Mouse (Mus musculus) central nervous system, embryonic 18 days (tissue): ENCODE results near the gene Rab27a. TPM values are rescaled to one million over a fixed set of nuclear protein-coding genes. Genes with fewer than 3 reads are reported as not detected.

Source experiments
- polyA plus RNA-seq: library from polyadenylated mRNA; depleted of rRNA; stranded (reverse); fragments of >200 nt; gene quantifications from 2 replicates; pipeline ENCODE4 v1.2.3, GENCODE M21; 2012; rRNA removed

Rab27a gene
- 2.4 and 2.6 TPM in 2 replicates for polyA plus RNA-seq

DNA sequence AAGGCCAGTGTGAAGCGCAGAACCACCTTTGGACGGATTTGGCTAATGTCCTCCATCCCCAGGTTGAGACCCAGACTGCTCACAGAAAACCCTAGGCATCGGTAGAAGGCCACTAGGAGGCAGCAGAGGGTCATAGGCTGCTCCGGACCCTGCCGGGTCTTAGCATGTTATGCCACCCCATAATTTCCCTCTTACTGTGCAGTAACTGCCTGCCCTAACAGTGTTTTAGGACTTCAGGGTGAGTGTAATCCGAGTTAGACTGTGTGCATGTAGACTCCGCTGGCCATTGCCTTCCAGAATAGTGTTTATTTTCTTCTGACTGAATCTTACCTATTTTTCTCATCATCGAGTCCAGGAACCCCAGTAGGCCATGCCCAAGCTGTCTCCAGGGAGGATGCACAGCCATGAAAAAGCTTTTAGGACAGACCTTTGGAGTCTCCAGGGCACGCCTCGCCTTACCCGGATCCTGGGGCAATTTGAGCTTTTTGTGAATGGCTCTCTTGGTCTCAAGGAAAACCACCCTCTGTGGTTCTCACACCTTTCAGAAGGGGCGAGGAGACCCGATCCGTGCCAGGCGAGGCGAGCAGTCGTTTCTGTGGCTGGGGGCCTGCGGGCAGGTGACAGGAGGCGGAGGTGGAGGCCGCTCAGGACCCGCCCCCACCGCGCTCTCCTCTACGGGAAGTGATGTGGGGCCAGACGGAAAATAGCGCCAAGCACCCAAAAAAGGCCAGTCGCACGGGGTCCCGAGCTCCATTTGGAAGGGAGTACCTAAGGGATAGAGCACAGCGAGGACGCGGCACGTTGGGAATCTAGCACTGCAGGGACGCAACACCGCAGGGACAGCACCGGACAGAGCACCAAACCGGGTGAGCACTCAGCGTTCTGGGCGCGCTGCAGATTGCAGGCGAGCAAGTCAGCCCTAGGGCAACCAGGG, at the start of gene Rab27a:
Rab27a (plus strand) TSS at position 709 of the 934 bp plus-strand sequence.

DNA sequence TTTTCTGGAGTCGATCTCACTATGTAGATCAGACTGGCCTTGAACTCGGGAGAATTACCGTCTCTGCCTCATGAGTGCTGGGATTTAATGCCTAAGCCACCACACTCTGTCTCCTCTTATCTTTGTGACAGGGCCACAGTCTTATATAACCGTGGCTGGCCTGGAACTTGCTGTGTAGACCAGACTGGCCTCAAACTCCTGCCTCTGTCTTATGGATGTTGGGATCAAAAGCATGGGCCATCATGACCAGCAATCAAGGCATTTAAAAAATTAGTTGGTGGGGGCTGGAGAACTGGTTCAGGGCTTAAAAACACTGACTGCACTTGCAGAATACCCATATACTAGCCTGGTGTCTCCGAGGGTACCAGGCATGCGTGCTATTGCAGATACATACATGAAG, 4.6 kb upstream of the Rab27a start, which contains the start of gene Pigb:
Pigb (minus strand) TSS at position 299 of the 400 bp plus-strand sequence.

DNA sequence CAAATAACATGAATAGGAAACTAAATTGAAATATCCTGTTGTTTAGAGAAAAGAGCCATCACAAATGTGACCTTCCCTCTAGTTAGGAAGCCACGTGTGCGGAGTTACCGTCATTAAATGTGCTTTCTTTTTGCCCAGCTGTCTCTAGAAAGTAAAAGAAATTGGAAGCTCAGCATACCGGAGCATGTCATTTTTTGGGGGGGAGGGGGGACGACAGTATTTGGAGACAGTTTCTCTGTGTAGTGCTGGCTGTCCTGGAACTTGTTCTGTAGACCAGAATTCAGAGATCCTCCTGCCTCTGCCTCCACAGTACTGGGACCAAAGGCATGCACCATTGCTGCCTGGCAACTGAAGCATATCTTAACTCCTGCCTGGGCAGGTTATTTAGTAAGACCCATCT, 56.9 kb downstream of the Rab27a start, which contains the start of gene Khdc3:
Khdc3 (plus strand) TSS at position 301 of the 400 bp plus-strand sequence.

DNA sequence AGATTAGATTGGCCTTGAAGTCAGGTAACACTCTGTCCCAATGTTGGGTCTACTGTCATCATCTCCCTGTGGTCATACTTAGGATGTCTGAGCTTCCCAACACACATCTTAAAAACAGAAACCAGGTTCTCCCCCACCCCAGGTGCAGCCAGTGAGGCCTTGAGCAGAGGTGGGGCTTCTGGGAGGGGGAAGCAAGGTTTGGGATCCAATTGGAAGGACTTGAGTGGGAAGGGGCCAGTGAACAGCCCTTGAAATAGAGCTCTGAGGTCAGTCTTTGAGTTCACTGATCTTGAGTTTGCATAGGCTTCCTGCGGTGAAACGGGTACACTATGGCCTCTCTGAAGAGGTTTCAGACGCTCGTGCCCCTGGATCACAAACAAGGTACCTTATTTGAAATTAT, 57.5 kb downstream of the Rab27a start, which contains the start of gene Gm20509:
Gm20509 (plus strand) TSS at position 290 of the 400 bp plus-strand sequence.

DNA sequence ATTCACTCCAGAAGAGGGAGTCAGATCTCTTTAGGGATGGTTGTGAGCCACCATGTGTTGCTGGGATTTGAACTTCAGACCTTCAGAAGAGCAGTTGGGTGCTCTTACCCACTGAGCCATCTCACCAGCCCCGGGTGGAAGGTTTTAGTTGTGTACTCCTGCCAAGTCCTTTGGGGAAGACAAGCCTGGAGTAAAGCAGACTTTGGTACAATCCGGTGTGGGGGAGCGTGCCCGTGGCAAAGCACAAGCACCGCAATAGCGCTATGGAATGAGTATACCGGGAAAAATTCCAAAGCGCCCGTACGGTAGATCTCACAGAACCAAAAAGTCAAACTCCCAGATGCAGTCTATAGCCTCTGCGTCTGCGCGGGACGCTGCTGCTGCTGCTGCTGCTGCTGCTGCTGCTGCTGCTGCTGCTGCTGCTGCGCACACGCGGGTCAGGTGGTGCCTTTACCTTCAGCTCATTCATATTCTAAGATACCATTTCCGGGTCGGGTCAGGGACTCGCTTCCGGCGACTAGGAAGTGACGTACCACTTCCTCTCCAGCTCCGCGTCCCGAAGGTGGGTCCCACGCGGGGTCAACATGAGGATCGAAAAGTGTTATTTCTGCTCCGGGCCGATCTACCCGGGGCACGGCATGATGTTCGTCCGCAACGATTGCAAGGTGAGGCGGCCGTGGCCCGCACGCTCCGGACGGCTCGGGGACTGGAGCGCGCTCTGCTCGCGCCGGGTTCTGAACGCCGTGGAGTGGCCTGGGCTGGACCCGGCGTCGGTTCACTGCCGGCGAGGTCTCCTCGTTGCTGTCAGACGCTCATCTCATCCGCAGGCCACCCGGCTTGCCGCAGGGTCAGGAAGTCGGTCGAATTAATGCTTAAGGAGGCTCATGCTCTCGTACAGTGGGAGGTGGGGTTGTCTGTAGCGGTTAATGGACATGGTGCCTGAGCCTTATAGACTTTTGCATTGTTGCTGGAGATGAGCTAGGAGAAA, 68.6 kb downstream of the Rab27a start, which contains the start of gene Rsl24d1:
Rsl24d1 (plus strand) TSS at position 508 of the 988 bp plus-strand sequence.

Other genes starting within 250 kb of the Rab27a start
- gene Prtg, start 238.0 kb upstream of the Rab27a start, polyA plus RNA-seq, result 0.32 and 0.55 TPM in 2 replicates
- 15.1 and 16.1 TPM in 2 replicates for gene Pygo1, start 119.2 kb upstream of the Rab27a start, polyA plus RNA-seq
- 2.3 and 2.7 TPM in 2 replicates for gene Dyx1c1, start 86.1 kb upstream of the Rab27a start, polyA plus RNA-seq
- 0.04 TPM in 1 of 2 replicates, not detected in the other for gene Gm44503, start 86.0 kb upstream of the Rab27a start, polyA plus RNA-seq
- gene Ccpg1os, start 59.5 kb upstream of the Rab27a start, polyA plus RNA-seq, result 16.9 and 19.7 TPM in 2 replicates
- gene Ccpg1, start 59.4 kb upstream of the Rab27a start, polyA plus RNA-seq, result 32.3 and 32.6 TPM in 2 replicates
- 16.4 and 17.3 TPM in 2 replicates for gene Pigb, start 4.5 kb upstream of the Rab27a start, polyA plus RNA-seq
- gene Khdc3, start 57.0 kb downstream of the Rab27a start, polyA plus RNA-seq, result 0.08 and 0.40 TPM in 2 replicates
- gene Gm20509, start 57.6 kb downstream of the Rab27a start, polyA plus RNA-seq, result not detected in 2 replicates
- gene Rsl24d1, start 68.6 kb downstream of the Rab27a start, polyA plus RNA-seq, result 73.3 and 74.5 TPM in 2 replicates